Mouse (Mus musculus) embryonic facial prominence, embryonic 10.5 days (tissue): ENCODE results near the gene Hpn. TPM values are rescaled to one million over a fixed set of nuclear protein-coding genes. Genes with fewer than 3 reads are reported as not detected.

Experiments
- DNase-seq: peaks from one replicate; pipeline ENCODE4 v3.0.0-alpha.2; 2017; ENCODE audit warnings: low spot score
- H3K27ac ChIP-seq: fragments of 300-500 bp; sonication (generic); replicated peaks from 2 replicates; pipeline ENCODE4 v1.5.1; 2016; ENCODE audit warnings: mild to moderate bottlenecking
- H3K27me3 ChIP-seq: fragments of 300-500 bp; sonication (generic); replicated peaks from 2 replicates; pipeline ENCODE4 v1.6.1; 2016; ENCODE audit warnings: low read depth, mild to moderate bottlenecking; ENCODE audit not compliant: poor library complexity, severe bottlenecking
- H3K36me3 ChIP-seq: fragments of 300-500 bp; sonication (generic); replicated peaks from 2 replicates; pipeline ENCODE4 v1.6.1; 2016; ENCODE audit warnings: mild to moderate bottlenecking, moderate library complexity
- H3K4me1 ChIP-seq: fragments of 300-500 bp; sonication (generic); 2 replicates; pipeline ENCODE4 v1.6.1; 2016
- H3K4me3 ChIP-seq: fragments of 300-500 bp; sonication (generic); 2 replicates; pipeline ENCODE4 v1.5.1; 2016; ENCODE audit warnings: mild to moderate bottlenecking, moderate library complexity
- H3K9me3 ChIP-seq: fragments of 300-500 bp; sonication (generic); 2 replicates; pipeline ENCODE4 v1.6.1; 2016; ENCODE audit warnings: mild to moderate bottlenecking
- WGBS: fragments of 180-500 bp; shearing (Covaris S2); methylation state at CpG from one replicate; pipeline ENCODE4 v1.1.7; 2016; 5-methylcytosine and 5-hydroxymethylcytosine counted together
- polyA plus RNA-seq: library from polyadenylated mRNA; unstranded; fragments of >200 nt; fragmentation: Nextera tagmentation; extraction: Ambion mirVana; gene quantifications from 2 replicates; pipeline ENCODE4 v1.2.1, GENCODE M21; 2016

The Hpn gene
- polyA plus RNA-seq, 1 experiment from 2014 or later, result 4.0 TPM

DNA sequence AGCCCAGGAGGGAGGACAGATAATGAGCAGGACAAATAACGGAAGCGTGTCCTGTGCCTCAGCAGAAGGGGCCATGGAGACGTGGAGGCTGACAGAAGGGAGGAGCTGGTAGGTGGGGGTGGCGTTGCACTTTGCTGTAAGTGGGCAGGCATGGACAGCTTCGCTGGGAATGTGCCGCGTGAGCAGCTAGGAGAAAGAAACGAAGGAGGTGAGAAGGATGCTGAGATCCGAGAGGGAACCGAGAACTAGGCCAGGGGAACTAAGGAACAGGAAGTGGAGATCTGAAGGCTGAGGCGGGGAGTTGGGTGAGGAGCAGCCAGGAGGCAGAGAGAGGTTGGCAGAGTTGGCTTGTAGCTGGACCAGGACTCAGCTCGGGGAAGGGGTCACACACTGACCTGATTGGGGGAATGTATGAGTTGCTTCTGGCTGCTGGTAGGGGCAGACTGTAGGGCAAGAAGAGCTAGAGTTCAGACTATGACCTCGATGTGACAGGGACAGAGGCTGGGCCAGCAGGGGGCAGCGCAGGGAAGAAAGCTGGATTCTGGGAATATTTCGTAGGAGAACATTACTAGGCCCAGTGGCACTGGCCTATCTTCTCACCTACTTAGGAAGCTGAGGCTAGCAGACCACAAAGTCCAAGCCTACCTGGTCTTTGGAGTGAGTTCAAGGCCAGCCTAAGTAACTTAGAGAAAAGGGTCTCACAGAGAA, 9.9 kb downstream of the Hpn start:
- Histone ChIP-seq H3K9me3 (no peaks in the 10 kb centered on the region), H3K4me3 (no peak overlapping the region), H3K4me1 (peaks cover 8% of the 10 kb centered on the region; the same call in 1 of the 2 replicates), H3K27ac (no peak overlapping the region), H3K27me3 (peaks cover 3% of the 10 kb centered on the region; the same call in 1 of the 2 replicates), H3K36me3 (no peaks in the 10 kb centered on the region)
- DNase-seq, result peak; percentile 55
- WGBS, result 67% methylated on average over 15 of the region's 15 CpGs

DNA sequence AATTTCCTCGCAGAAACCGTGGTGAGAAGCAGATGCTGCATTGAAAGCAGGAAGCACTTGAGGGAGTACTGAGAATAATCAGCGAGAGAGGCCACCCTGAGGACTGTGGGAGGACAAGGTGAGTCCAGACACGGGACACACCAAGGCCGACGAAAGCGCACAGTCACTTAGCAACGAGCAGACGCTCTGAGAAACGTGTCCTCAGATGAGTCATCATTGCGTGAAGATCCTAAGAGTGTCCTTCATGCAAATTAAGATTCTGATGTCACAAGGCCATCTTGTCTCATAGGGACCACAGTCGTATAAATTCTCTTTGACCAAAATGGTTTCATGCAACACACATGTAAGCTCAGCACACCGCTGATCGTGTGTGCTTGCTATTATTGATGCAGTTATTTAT, 14.3 kb downstream of the Hpn start:
- Histone ChIP-seq H3K4me3 (no peak overlapping the region), H3K27ac (no peak overlapping the region), H3K27me3 (peaks cover 3% of the 10 kb centered on the region; the same call in 1 of the 2 replicates), H3K9me3 (no peaks in the 10 kb centered on the region), H3K36me3 (no peaks in the 10 kb centered on the region), H3K4me1 (peaks cover 16% of the 10 kb centered on the region; the same call in 1 of the 2 replicates)
- no peak for DNase-seq
- WGBS, result 87% methylated on average over 14 of the region's 14 CpGs

- H3K27me3 ChIP-seq, result peaks cover 3% of the 10 kb centered on the region; the same call in 1 of the 2 replicates
- H3K4me1 ChIP-seq, result 0 out of 2 replicates have a peak, but pooled peaks cover 9% of the 10 kb centered on the region
- H3K27ac ChIP-seq, result no peak overlapping the region
- no peaks in the 10 kb centered on the region for H3K36me3 ChIP-seq
- WGBS, result 85% methylated on average over 6 of the region's 6 CpGs
- H3K9me3 ChIP-seq, result no peaks in the 10 kb centered on the region
- H3K4me3 ChIP-seq, result no peak overlapping the region
- DNase-seq, result no peak
These were observed 15.5 kb downstream of the Hpn start for GRCm38 (mm10) chr7:31099612-31099982.

- H3K27me3 ChIP-seq, result peaks cover 3% of the 10 kb centered on the region; the same call in 1 of the 2 replicates
- H3K4me3 ChIP-seq, result no peak overlapping the region
- WGBS, result 77% methylated on average over 22 of the region's 22 CpGs
- no peaks in the 10 kb centered on the region for H3K9me3 ChIP-seq
- H3K36me3 ChIP-seq, result no peaks in the 10 kb centered on the region
- H3K27ac ChIP-seq, result no peak overlapping the region; the same call in 1 of the 2 replicates
- 0 out of 2 replicates have a peak, but pooled peaks cover 9% of the 10 kb centered on the region for H3K4me1 ChIP-seq
- no peak for DNase-seq
These were observed 16.1 kb downstream of the Hpn start for GRCm38 (mm10) chr7:31098697-31099611.

DNA sequence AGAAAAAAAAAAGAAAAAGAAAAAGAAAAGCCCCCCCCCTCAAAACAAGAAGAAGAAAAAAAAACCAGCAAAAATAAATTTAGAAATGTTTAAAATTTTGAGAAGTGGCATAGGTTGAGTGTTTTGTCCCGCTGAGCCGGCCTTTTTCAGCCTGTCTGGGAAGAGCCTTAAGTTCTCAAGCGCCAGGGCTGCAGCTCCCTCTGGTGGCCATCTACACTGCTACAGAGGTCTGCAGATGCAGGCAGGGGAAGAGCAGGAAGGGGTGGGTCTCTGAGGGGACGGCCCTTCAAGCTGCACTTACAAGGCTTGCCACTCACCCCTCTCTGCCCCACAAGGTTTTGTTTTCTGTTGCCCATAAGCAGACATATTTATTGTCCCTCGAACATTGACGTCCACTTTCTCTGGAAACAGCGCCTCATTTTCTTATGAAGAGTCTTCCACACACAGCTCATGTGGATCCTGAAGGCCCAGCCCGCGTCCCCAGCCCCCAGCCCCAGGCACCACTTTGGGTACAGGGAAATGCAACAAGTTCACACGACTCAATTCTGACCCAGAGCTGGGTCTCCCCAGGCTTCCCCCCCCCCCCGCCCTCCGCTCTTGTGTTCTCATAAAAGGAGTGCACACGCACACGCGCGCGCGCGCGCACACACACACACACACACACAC, 17.4 kb downstream of the Hpn start:
- no peaks in the 10 kb centered on the region; the same call in 1 of the 2 replicates for H3K27me3 ChIP-seq
- 0 out of 2 replicates have a peak, but pooled peaks cover 9% of the 10 kb centered on the region for H3K4me1 ChIP-seq
- peak overlapping the region; percentile 57; the same call in 1 of the 2 replicates for H3K27ac ChIP-seq
- no peaks in the 10 kb centered on the region for H3K9me3 ChIP-seq
- 38% methylated on average over 20 of the region's 20 CpGs for WGBS
- peak overlapping the region; percentile 40 for H3K4me3 ChIP-seq
- H3K36me3 ChIP-seq, result no peaks in the 10 kb centered on the region
- peak; percentile 92 for DNase-seq

- no peak overlapping the region for H3K4me3 ChIP-seq
- 67% methylated on average over 9 of the region's 9 CpGs for WGBS
These were observed 18.1 kb downstream of the Hpn start for GRCm38 (mm10) chr7:31096892-31097564.

GRCm38 (mm10) chr7:31094774-31095501, 20.2 kb downstream of the Hpn start:
- 27% methylated on average over 12 of the region's 12 CpGs for WGBS
- Histone ChIP-seq H3K27me3 (no peaks in the 10 kb centered on the region), H3K9me3 (no peaks in the 10 kb centered on the region)

More at GRCm38 (mm10) chr7:31096892-31097564, 18.1 kb downstream of the Hpn start:
- Histone ChIP-seq H3K36me3 (no peaks in the 10 kb centered on the region), H3K27me3 (no peaks in the 10 kb centered on the region), H3K9me3 (no peaks in the 10 kb centered on the region), H3K4me1 (0 out of 2 replicates have a peak, but pooled peaks cover 9% of the 10 kb centered on the region), H3K27ac (no peak overlapping the region)
- no peak for DNase-seq

GRCm38 (mm10) chr7:31089721-31090120, 25.4 kb downstream of the Hpn start:
- Histone ChIP-seq H3K9me3 (no peaks in the 10 kb centered on the region), H3K36me3 (no peaks in the 10 kb centered on the region), H3K4me1 (peaks cover 15% of the 10 kb centered on the region), H3K27ac (no peak overlapping the region), H3K27me3 (no peaks in the 10 kb centered on the region), H3K4me3 (no peak overlapping the region)
- DNase-seq, result no peak
- 90% methylated on average over 2 of the region's 2 CpGs for WGBS

More at GRCm38 (mm10) chr7:31094774-31095501, 20.2 kb downstream of the Hpn start:
- DNase-seq, result no peak
- Histone ChIP-seq H3K36me3 (no peaks in the 10 kb centered on the region), H3K27ac (no peak overlapping the region), H3K4me3 (no peak overlapping the region), H3K4me1 (0 out of 2 replicates have a peak, but pooled peaks cover 9% of the 10 kb centered on the region)

GRCm38 (mm10) chr7:31088206-31088605, 26.9 kb downstream of the Hpn start:
- Histone ChIP-seq H3K27ac (no peak overlapping the region), H3K4me1 (peaks cover 29% of the 10 kb centered on the region), H3K27me3 (no peaks in the 10 kb centered on the region), H3K4me3 (no peak overlapping the region), H3K36me3 (no peaks in the 10 kb centered on the region), H3K9me3 (no peaks in the 10 kb centered on the region)
- no peak for DNase-seq
- 76% methylated on average over 3 of the region's 3 CpGs for WGBS

- Histone ChIP-seq H3K4me3 (no peak overlapping the region), H3K9me3 (no peaks in the 10 kb centered on the region), H3K4me1 (peaks cover 37% of the 10 kb centered on the region), H3K27ac (peak overlapping the region; percentile 48), H3K27me3 (no peaks in the 10 kb centered on the region), H3K36me3 (no peaks in the 10 kb centered on the region)
- no peak for DNase-seq
- 67% methylated on average over 2 of the region's 2 CpGs for WGBS
These were observed 27.8 kb downstream of the Hpn start for GRCm38 (mm10) chr7:31087262-31087661.

GRCm38 (mm10) chr7:31086175-31086755, 28.8 kb downstream of the Hpn start:
- Histone ChIP-seq H3K4me3 (no peak overlapping the region), H3K36me3 (no peaks in the 10 kb centered on the region), H3K4me1 (peaks cover 40% of the 10 kb centered on the region), H3K27me3 (no peaks in the 10 kb centered on the region), H3K9me3 (no peaks in the 10 kb centered on the region), H3K27ac (peak overlapping the region; percentile 36)
- WGBS, result 92% methylated on average over 9 of the region's 9 CpGs
- DNase-seq, result no peak
